Mouse (Mus musculus) intestine, embryonic 16.5 days (tissue): ENCODE data around the gene Arhgap40. TPM values are rescaled to one million over a fixed set of nuclear protein-coding genes. Genes with fewer than 3 reads are reported as not detected.

ENCODE experiments used
- ATAC-seq: fragments of 200-750 bp; cut with Nextera tagmentation; 2 replicates; pipeline ENCODE4 v1.8.0; 2017; ENCODE audit warnings: moderate TSS enrichment, moderate library complexity
- H3K27ac ChIP-seq: fragments of 300-500 bp; sonication (generic); 2 replicates; pipeline ENCODE4 v1.5.1; 2014; ENCODE audit warnings: mild to moderate bottlenecking, low read length
- H3K27me3 ChIP-seq: fragments of 300-500 bp; sonication (generic); replicated peaks from 2 replicates; pipeline ENCODE4 v1.6.1; 2014; ENCODE audit warnings: low read length, control low read depth, mixed read lengths; ENCODE audit not compliant: control insufficient read depth, insufficient read depth
- H3K36me3 ChIP-seq: fragments of 300-500 bp; sonication (generic); 2 replicates; pipeline ENCODE4 v1.6.1; 2014; ENCODE audit warnings: low read length, control low read depth; ENCODE audit not compliant: control insufficient read depth, insufficient read depth
- H3K4me1 ChIP-seq: fragments of 300-500 bp; sonication (generic); 2 replicates; pipeline ENCODE4 v1.6.1; 2014; ENCODE audit warnings: low read length, control low read depth, mixed read lengths; ENCODE audit not compliant: control insufficient read depth, insufficient read depth
- H3K4me2 ChIP-seq: fragments of 300-500 bp; sonication (generic); 2 replicates; pipeline ENCODE4 v1.6.1; 2014; ENCODE audit warnings: low read depth, low read length, control low read depth
- H3K4me3 ChIP-seq: fragments of 300-500 bp; sonication (generic); 2 replicates; pipeline ENCODE4 v1.5.1; 2014; ENCODE audit warnings: mild to moderate bottlenecking, low read length
- H3K9ac ChIP-seq: fragments of 300-500 bp; sonication (generic); 2 replicates; pipeline ENCODE4 v1.6.1; 2014; ENCODE audit warnings: low read depth, low read length
- H3K9me3 ChIP-seq: fragments of 300-500 bp; sonication (generic); 2 replicates; pipeline ENCODE4 v1.6.1; 2016; ENCODE audit warnings: low read length, control low read depth; ENCODE audit not compliant: control insufficient read depth
- WGBS: fragments of 180-500 bp; shearing (Covaris S2); extraction: QIAGEN DNeasy Blood & Tissue Kit; methylation state at CpG from one replicate; pipeline ENCODE4 v1.1.7; 2014; 5-methylcytosine and 5-hydroxymethylcytosine counted together
- polyA plus RNA-seq: library from polyadenylated mRNA; unstranded; fragments of >200 nt; fragmentation: Nextera tagmentation; extraction: Ambion mirVana; gene quantifications from 2 replicates; pipeline ENCODE4 v1.2.1, GENCODE M21; 2015

Gene Arhgap40
- polyA plus RNA-seq, 1 experiment from 2014 or later: 0.22 TPM

GRCm38 (mm10) chr2:158510665-158511064 is 1.9 kb upstream of the Arhgap40 start:
- ATAC-seq: peak; percentile 75
- no peaks in the 10 kb centered on the region for H3K9me3 ChIP-seq
- H3K4me2 ChIP-seq: no peak overlapping the region
- WGBS: 56% methylated on average over 6 of the region's 6 CpGs
- no peak overlapping the region for H3K27ac ChIP-seq
- no peak overlapping the region for H3K4me3 ChIP-seq
- H3K4me1 ChIP-seq: no peaks in the 10 kb centered on the region
- H3K9ac ChIP-seq: no peak overlapping the region
- H3K27me3 ChIP-seq: no peaks in the 10 kb centered on the region
- no peaks in the 10 kb centered on the region for H3K36me3 ChIP-seq

GRCm38 (mm10) chr2:158513821-158514336 is 1.3 kb downstream of the Arhgap40 start:
- Histone ChIP-seq H3K4me1 (no peaks in the 10 kb centered on the region), H3K4me3 (no peak overlapping the region), H3K4me2 (no peak overlapping the region), H3K9ac (no peak overlapping the region), H3K27ac (no peak overlapping the region), H3K27me3 (no peaks in the 10 kb centered on the region), H3K9me3 (no peaks in the 10 kb centered on the region), H3K36me3 (no peaks in the 10 kb centered on the region)
- 83% methylated on average over 12 of the region's 12 CpGs for WGBS
- no peak for ATAC-seq

DNA sequence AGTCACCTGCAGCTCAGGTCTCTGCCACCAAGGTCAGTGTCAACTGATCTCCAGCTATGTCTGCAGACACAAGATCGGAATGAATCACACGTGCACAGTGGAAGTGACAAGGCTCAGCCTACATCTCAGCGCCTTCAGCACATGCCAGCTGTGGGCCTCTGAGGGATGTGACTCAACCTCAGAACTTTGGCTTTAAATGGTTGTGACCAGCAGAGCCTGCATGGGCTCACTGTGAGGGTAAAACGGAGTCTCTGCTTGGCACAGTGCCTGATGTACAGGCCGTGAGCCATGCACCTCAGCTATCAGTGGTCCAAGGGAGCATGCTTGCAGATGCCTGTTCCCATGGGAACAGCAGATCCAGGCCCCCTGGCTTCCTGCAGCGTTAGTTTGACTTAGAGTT is 6.0 kb downstream of the Arhgap40 start:
- Histone ChIP-seq H3K9ac (no peak overlapping the region), H3K4me3 (no peak overlapping the region), H3K36me3 (no peaks in the 10 kb centered on the region), H3K27ac (no peak overlapping the region), H3K4me2 (no peak overlapping the region), H3K9me3 (no peaks in the 10 kb centered on the region), H3K27me3 (no peaks in the 10 kb centered on the region), H3K4me1 (no peaks in the 10 kb centered on the region)
- 57% methylated on average over 6 of the region's 6 CpGs for WGBS
- no peak for ATAC-seq

DNA sequence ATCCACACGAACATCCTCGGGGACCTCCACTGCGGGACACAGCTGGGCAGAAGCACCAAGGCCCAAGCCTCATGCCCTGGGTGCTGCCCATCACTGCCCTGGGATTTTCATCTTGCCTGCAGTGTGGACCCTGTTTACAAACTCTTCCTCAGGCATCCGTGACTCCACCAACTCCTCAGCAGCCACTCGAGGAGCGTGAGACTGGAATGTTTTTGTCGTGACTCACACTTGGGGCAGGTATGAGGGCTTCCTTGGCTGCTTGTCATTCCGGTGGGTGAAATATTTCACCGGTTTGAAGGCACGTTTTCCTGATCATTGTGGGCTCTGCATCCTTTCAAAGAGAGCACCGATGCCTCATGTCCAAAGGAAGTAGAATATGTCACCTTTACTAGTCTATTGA is 6.5 kb downstream of the Arhgap40 start:
- ATAC-seq: no peak
- 65% methylated on average over 11 of the region's 11 CpGs for WGBS
- Histone ChIP-seq H3K4me2 (no peak overlapping the region), H3K4me1 (no peaks in the 10 kb centered on the region), H3K9ac (no peak overlapping the region), H3K27me3 (no peaks in the 10 kb centered on the region), H3K9me3 (no peaks in the 10 kb centered on the region), H3K4me3 (no peak overlapping the region), H3K36me3 (no peaks in the 10 kb centered on the region), H3K27ac (no peak overlapping the region)

- Histone ChIP-seq H3K27ac (no peak overlapping the region), H3K4me2 (no peak overlapping the region), H3K9me3 (no peaks in the 10 kb centered on the region), H3K27me3 (no peaks in the 10 kb centered on the region), H3K4me3 (no peak overlapping the region), H3K36me3 (no peaks in the 10 kb centered on the region), H3K4me1 (no peaks in the 10 kb centered on the region), H3K9ac (no peak overlapping the region)
- ATAC-seq: no peak
- 86% methylated on average over 6 of the region's 6 CpGs for WGBS
Measured at GRCm38 (mm10) chr2:158519800-158520199, 7.2 kb downstream of the Arhgap40 start.

- no peak overlapping the region for H3K4me2 ChIP-seq
- H3K9me3 ChIP-seq: no peaks in the 10 kb centered on the region
- H3K36me3 ChIP-seq: no peaks in the 10 kb centered on the region
- no peak overlapping the region for H3K4me3 ChIP-seq
- ATAC-seq: no peak
- H3K4me1 ChIP-seq: no peaks in the 10 kb centered on the region
- no peak overlapping the region for H3K27ac ChIP-seq
- H3K9ac ChIP-seq: no peak overlapping the region
- 74% methylated on average over 8 of the region's 8 CpGs for WGBS
- no peaks in the 10 kb centered on the region for H3K27me3 ChIP-seq
Measured at GRCm38 (mm10) chr2:158523060-158523459, 10.5 kb downstream of the Arhgap40 start.

DNA sequence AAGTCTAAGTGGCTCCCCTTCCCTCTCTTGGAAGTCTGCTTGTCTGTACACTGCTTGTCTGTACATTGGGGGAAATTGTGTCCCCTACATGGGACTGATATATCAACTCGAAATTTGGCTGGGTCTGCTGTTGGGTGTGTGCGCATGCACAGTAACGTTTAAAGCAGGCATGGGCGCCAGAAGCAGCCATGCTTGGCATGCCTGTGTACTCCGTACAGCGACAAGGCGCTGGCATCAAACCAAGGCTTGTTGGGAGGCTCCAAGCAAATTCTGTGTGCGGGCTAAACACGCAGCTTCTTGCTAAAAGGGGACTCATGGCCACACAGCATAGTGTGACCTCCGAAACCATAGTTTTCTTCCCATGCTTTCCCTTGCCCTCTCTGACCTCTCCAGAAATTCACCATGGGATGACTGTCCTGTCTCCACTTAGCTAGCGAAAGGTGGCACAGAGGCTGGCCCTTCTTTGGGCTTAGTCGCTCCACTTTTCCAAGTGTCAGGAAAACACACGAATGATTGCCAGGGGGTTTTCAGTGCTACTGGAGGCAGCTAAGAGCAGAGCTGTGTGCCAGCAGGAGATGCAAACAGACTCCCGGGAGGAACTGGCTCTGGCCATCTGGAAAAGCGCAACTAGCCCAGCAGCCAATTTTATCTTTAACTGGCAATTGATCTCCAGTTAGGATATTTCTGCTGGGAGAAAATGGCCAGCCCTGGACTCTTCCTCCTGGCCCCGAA is 11.7 kb downstream of the Arhgap40 start:
- no peak overlapping the region for H3K9ac ChIP-seq
- no peak overlapping the region for H3K4me3 ChIP-seq
- no peaks in the 10 kb centered on the region for H3K36me3 ChIP-seq
- no peak overlapping the region for H3K4me2 ChIP-seq
- WGBS: 80% methylated on average over 16 of the region's 16 CpGs
- no peak for ATAC-seq
- H3K4me1 ChIP-seq: no peaks in the 10 kb centered on the region
- H3K9me3 ChIP-seq: no peaks in the 10 kb centered on the region
- no peak overlapping the region for H3K27ac ChIP-seq
- H3K27me3 ChIP-seq: no peaks in the 10 kb centered on the region

- no peak for ATAC-seq
- H3K27me3 ChIP-seq: no peaks in the 10 kb centered on the region
- 6% methylated on average over 4 of the region's 4 CpGs for WGBS
Measured at GRCm38 (mm10) chr2:158534090-158534489, 21.5 kb downstream of the Arhgap40 start.

GRCm38 (mm10) chr2:158534559-158534958 is 22.0 kb downstream of the Arhgap40 start:
- no peak overlapping the region for H3K4me2 ChIP-seq
- H3K27me3 ChIP-seq: no peaks in the 10 kb centered on the region
- H3K4me3 ChIP-seq: no peak overlapping the region
- no peak overlapping the region for H3K9ac ChIP-seq
- 80% methylated on average over 8 of the region's 8 CpGs for WGBS
- no peak overlapping the region for H3K27ac ChIP-seq
- H3K4me1 ChIP-seq: no peaks in the 10 kb centered on the region
- no peaks in the 10 kb centered on the region for H3K36me3 ChIP-seq
- no peak for ATAC-seq
- H3K9me3 ChIP-seq: 0 out of 2 replicates have a peak, but pooled peaks cover 3% of the 10 kb centered on the region

More at GRCm38 (mm10) chr2:158534090-158534489, 21.5 kb downstream of the Arhgap40 start:
- Histone ChIP-seq H3K27ac (no peak overlapping the region), H3K4me2 (no peak overlapping the region), H3K36me3 (no peaks in the 10 kb centered on the region), H3K9ac (no peak overlapping the region), H3K4me1 (no peaks in the 10 kb centered on the region), H3K9me3 (0 out of 2 replicates have a peak, but pooled peaks cover 3% of the 10 kb centered on the region), H3K4me3 (no peak overlapping the region)
